Comparison of ENCODE assay signal across 10 mouse cellular contexts in the genomic region with DNA sequence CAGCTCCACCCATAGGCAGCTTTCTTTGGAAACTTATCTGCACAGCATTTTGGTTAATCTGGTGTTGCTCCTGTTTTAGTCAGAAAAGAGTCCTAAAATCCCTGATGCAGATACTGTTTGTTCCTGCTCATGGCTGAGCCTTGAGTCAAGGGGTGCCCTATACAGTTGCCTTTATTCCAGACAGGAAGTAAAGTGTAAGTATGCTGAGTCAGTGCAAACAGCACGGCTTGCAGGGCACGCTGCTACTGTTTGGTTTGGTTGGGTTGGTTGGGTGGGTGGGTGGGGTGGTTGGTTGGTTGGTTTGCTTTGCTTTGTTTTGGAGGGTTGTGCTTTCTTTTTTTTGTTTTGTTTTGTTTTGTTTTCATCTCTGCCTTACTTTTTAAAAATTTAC.
DNase-seq lines count a peak whose midpoint lies in the region; ATAC-seq and TF ChIP-seq lines count a peak whose summit lies in the region.
"Had no signal": no experiment of that assay in that cellular context is flagged by ENCODE, and none has a peak within 500 bp of the region (broad histone marks: within the 10 kb centered on the region; RNA-seq: fewer than 3 reads in every experiment).

No protein-coding gene starts in this region.

- H3K36me3 ChIP-seq in heart, adult 2 months (ENCODE audit: control insufficient read depth, insufficient read depth, low read length) = peaks cover 21% of the 10 kb centered on the region
- H3K36me3 ChIP-seq in heart, embryonic 11.5 days (ENCODE audit: control insufficient read depth, insufficient read depth, low read length) = no peaks in the 10 kb centered on the region
- no peaks in the 10 kb centered on the region; the same call in 1 of the 2 replicates for H3K36me3 ChIP-seq in limb, embryonic 12.5 days
- H3K36me3 ChIP-seq in limb, embryonic 10.5 days = no peaks in the 10 kb centered on the region
- 0 out of 2 replicates have a peak, but pooled peaks cover 2% of the 10 kb centered on the region for H3K36me3 ChIP-seq in limb, embryonic 14.5 days (ENCODE audit: control insufficient read depth, insufficient read depth, low read length)
- H3K36me3 ChIP-seq: embryonic facial prominence, embryonic 12.5 days had no signal

- no peak for ATAC-seq in heart, embryonic 11.5 days (replicated peaks; ENCODE audit: insufficient number of reproducible peaks, low FRiP score, low TSS enrichment)
- ATAC-seq in limb, embryonic 12.5 days (ENCODE audit: insufficient number of reproducible peaks, insufficient read depth, low FRiP score, low TSS enrichment, low read depth) = no peak
- ATAC-seq in limb, embryonic 14.5 days (ENCODE audit: low FRiP score, low read depth) = 0 out of 2 replicates have a peak, but pooled peaks have one; percentile 1

- no peaks in the 10 kb centered on the region for H3K9me3 ChIP-seq in heart, embryonic 11.5 days (replicated peaks; ENCODE audit: control insufficient read depth, low read length)
- no peaks in the 10 kb centered on the region for H3K9me3 ChIP-seq in limb, embryonic 12.5 days
- H3K9me3 ChIP-seq in limb, embryonic 10.5 days (replicated peaks) = no peaks in the 10 kb centered on the region
- H3K9me3 ChIP-seq in limb, embryonic 14.5 days (ENCODE audit: control insufficient read depth, low read length) = no peaks in the 10 kb centered on the region
- H3K9me3 ChIP-seq: embryonic facial prominence, embryonic 12.5 days had no signal

- no peak for TF ChIP-seq CTCF in heart, adult 2 months (IDR thresholded peaks at IDR 0.05)

- H3K27me3 ChIP-seq in heart, adult 2 months (ENCODE audit: control insufficient read depth, insufficient read depth, low read length) = no peaks in the 10 kb centered on the region
- no peaks in the 10 kb centered on the region for H3K27me3 ChIP-seq in heart, embryonic 11.5 days (ENCODE audit: control insufficient read depth, insufficient read depth, low read length)
- H3K27me3 ChIP-seq in limb, embryonic 12.5 days = no peaks in the 10 kb centered on the region
- no peaks in the 10 kb centered on the region for H3K27me3 ChIP-seq in limb, embryonic 10.5 days (ENCODE audit: low read depth, poor library complexity, severe bottlenecking)
- no peaks in the 10 kb centered on the region for H3K27me3 ChIP-seq in limb, embryonic 14.5 days (ENCODE audit: control insufficient read depth, insufficient read depth, low read length)
- H3K27me3 ChIP-seq: embryonic facial prominence, embryonic 12.5 days had no signal

- H3K9ac ChIP-seq in heart, adult 2 months (ENCODE audit: low read depth, low read length) = no peak overlapping the region
- no peak overlapping the region for H3K9ac ChIP-seq in heart, embryonic 11.5 days (ENCODE audit: low read depth, low read length)
- no peak overlapping the region for H3K9ac ChIP-seq in limb, embryonic 12.5 days (replicated peaks)
- H3K9ac ChIP-seq in limb, embryonic 14.5 days (ENCODE audit: low read depth, low read length, severe bottlenecking) = 0 out of 2 replicates have a peak overlapping the region, but pooled peaks have one; percentile 38
- H3K9ac ChIP-seq: embryonic facial prominence, embryonic 12.5 days had no signal

- no peak for TF ChIP-seq EP300 in heart, adult 2 months (IDR thresholded peaks at IDR 0.05; ENCODE audit: insufficient read depth, low read depth, low read length)

- H3K4me1 ChIP-seq in heart, adult 2 months (ENCODE audit: control insufficient read depth, insufficient read depth, low read length) = peaks cover 20% of the 10 kb centered on the region
- peaks cover 22% of the 10 kb centered on the region for H3K4me1 ChIP-seq in heart, embryonic 11.5 days (ENCODE audit: control insufficient read depth, insufficient read depth, low read length)
- H3K4me1 ChIP-seq in limb, embryonic 12.5 days (replicated peaks) = peaks cover 21% of the 10 kb centered on the region
- H3K4me1 ChIP-seq in limb, embryonic 10.5 days = peaks cover 11% of the 10 kb centered on the region
- peaks cover 18% of the 10 kb centered on the region; the same call in 1 of the 2 replicates for H3K4me1 ChIP-seq in brown adipose tissue, adult 24 weeks (ENCODE audit: control insufficient read depth, insufficient read depth, insufficient read length, low read length)
- peaks cover 28% of the 10 kb centered on the region for H3K4me1 ChIP-seq in limb, embryonic 14.5 days (ENCODE audit: control insufficient read depth, insufficient read depth, low read length)

- intact Hi-C loops in heart, adult 2 months (cut with DNase I) = no loop called here

- no peaks in the 10 kb centered on the region for H3K79me2 ChIP-seq in heart, adult 2 months (replicated peaks; ENCODE audit: control insufficient read depth, insufficient read depth, low read length)

- WGBS in heart, adult 2 months = 54% methylated on average over 2 of the region's 2 CpGs
- 47% methylated on average over 2 of the region's 2 CpGs for WGBS in heart, embryonic 11.5 days (ENCODE audit: insufficient replicate concordance)
- 86% methylated on average over 2 of the region's 2 CpGs for WGBS in limb, embryonic 12.5 days
- WGBS in limb, embryonic 10.5 days = 90% methylated on average over 2 of the region's 2 CpGs
- WGBS in limb, embryonic 14.5 days = 79% methylated on average over 2 of the region's 2 CpGs

- no peak for DNase-seq in heart, adult 2 months
- no peak for DNase-seq in limb, embryonic 10.5 days (ENCODE audit: low spot score)
- DNase-seq in limb, embryonic 14.5 days (ENCODE audit: low spot score) = no peak
- DNase-seq in ovary, postnatal 10 days (ENCODE audit: low spot score) = no peak
- DNase-seq in urinary bladder, postnatal 10 days (ENCODE audit: low spot score) = no peak
- DNase-seq: gastrocnemius, postnatal 25 days had no signal

- peak overlapping the region; percentile 45 for H3K27ac ChIP-seq in heart, adult 2 months
- H3K27ac ChIP-seq in heart, embryonic 11.5 days (ENCODE audit: low read depth, low read length) = no peak overlapping the region; the same call in 1 of the 2 replicates
- peak overlapping the region; percentile 69 for H3K27ac ChIP-seq in limb, embryonic 12.5 days
- H3K27ac ChIP-seq in limb, embryonic 10.5 days = no peak overlapping the region
- H3K27ac ChIP-seq in brown adipose tissue, adult 24 weeks (replicated peaks; ENCODE audit: low read depth, low read length) = peak overlapping the region; percentile 30; the same call in 1 of the 2 replicates
- peak overlapping the region; percentile 82 for H3K27ac ChIP-seq in limb, embryonic 14.5 days (replicated peaks; ENCODE audit: low read depth, low read length)

- H3K4me2 ChIP-seq in heart, embryonic 11.5 days = no peak overlapping the region
- peak overlapping the region; percentile 10; the same call in 1 of the 2 replicates for H3K4me2 ChIP-seq in limb, embryonic 12.5 days
- H3K4me2 ChIP-seq in limb, embryonic 14.5 days (replicated peaks; ENCODE audit: low read depth, low read length, severe bottlenecking) = no peak overlapping the region
- H3K4me2 ChIP-seq: embryonic facial prominence, embryonic 12.5 days had no signal

- TF ChIP-seq POLR2A in heart, adult 2 months (IDR thresholded peaks at IDR 0.05; ENCODE audit: insufficient read depth, low read depth, low read length) = no peak
- no peak for TF ChIP-seq POLR2A in limb, embryonic 14.5 days (IDR thresholded peaks at IDR 0.05; ENCODE audit: borderline replicate concordance, extremely low read depth, insufficient read depth, insufficient read length)

- H3K4me3 ChIP-seq in heart, adult 2 months = no peak overlapping the region
- no peak overlapping the region for H3K4me3 ChIP-seq in heart, embryonic 11.5 days (ENCODE audit: low read depth, low read length)
- H3K4me3 ChIP-seq in limb, embryonic 12.5 days (replicated peaks) = no peak overlapping the region
- no peak overlapping the region for H3K4me3 ChIP-seq in limb, embryonic 10.5 days
- H3K4me3 ChIP-seq in brown adipose tissue, adult 24 weeks (ENCODE audit: insufficient read depth, low read depth, low read length) = no peak overlapping the region
- H3K4me3 ChIP-seq in limb, embryonic 14.5 days (replicated peaks; ENCODE audit: low read length) = no peak overlapping the region
- H3K4me3 ChIP-seq: embryonic facial prominence, embryonic 12.5 days had no signal

Comparison
In these comparisons a context has a peak if more than half of its experiments do, and no peak if none do; other contexts are left out.
1. H3K27ac ChIP-seq: peak in heart, adult 2 months (single experiment), limb, embryonic 12.5 days (single experiment), brown adipose tissue, adult 24 weeks (single experiment) and limb, embryonic 14.5 days (single experiment); none in heart, embryonic 11.5 days (single experiment) and limb, embryonic 10.5 days (single experiment).